Mouse (Mus musculus): Measurements from ENCODE around the gene Minos1. TPM values are rescaled to one million over a fixed set of nuclear protein-coding genes. Genes with fewer than 3 reads are reported as not detected.

The Minos1 gene
- polyA plus RNA-seq, 1 experiment from 2014 or later, result 818 TPM

GRCm38 (mm10) chr4:139120281-139120814 is 10.6 kb downstream of the Minos1 start:
- Histone ChIP-seq H3K4me3 (no peak overlapping the region), H3K4me2 (no peak overlapping the region), H3K9me3 (replicated peaks) (no peaks in the 10 kb centered on the region), H3K27me3 (no peaks in the 10 kb centered on the region), H3K36me3 (no peaks in the 10 kb centered on the region), H3K27ac (no peak overlapping the region), H3K9ac (no peak overlapping the region), H3K4me1 (replicated peaks) (peaks cover 31% of the 10 kb centered on the region)
- 74% methylated on average over 4 of the region's 4 CpGs for WGBS
- ATAC-seq (replicated peaks; ENCODE audit: insufficient number of reproducible peaks, insufficient read depth, low FRiP score, low read depth), result no peak

- Histone ChIP-seq H3K4me3 (no peak overlapping the region), H3K27me3 (no peaks in the 10 kb centered on the region), H3K9me3 (replicated peaks) (no peaks in the 10 kb centered on the region), H3K27ac (no peak overlapping the region), H3K9ac (no peak overlapping the region), H3K36me3 (no peaks in the 10 kb centered on the region), H3K4me1 (replicated peaks) (peaks cover 49% of the 10 kb centered on the region), H3K4me2 (no peak overlapping the region)
- no peak for ATAC-seq (replicated peaks; ENCODE audit: insufficient number of reproducible peaks, insufficient read depth, low FRiP score, low read depth)
- 74% methylated on average over 3 of the region's 3 CpGs for WGBS
Observed at GRCm38 (mm10) chr4:139116356-139117063, 14.4 kb downstream of the Minos1 start.

- H3K27ac ChIP-seq, result no peak overlapping the region
- no peaks in the 10 kb centered on the region for H3K36me3 ChIP-seq
- H3K9ac ChIP-seq, result no peak overlapping the region
- ATAC-seq (replicated peaks; ENCODE audit: insufficient number of reproducible peaks, insufficient read depth, low FRiP score, low read depth), result no peak
- no peak overlapping the region for H3K4me2 ChIP-seq
- no peak overlapping the region for H3K4me3 ChIP-seq
- 96% methylated on average over 5 of the region's 5 CpGs for WGBS
- no peaks in the 10 kb centered on the region for H3K27me3 ChIP-seq
- H3K4me1 ChIP-seq (replicated peaks), result peaks cover 52% of the 10 kb centered on the region
- H3K9me3 ChIP-seq (replicated peaks), result no peaks in the 10 kb centered on the region
Observed at GRCm38 (mm10) chr4:139115721-139116120, 15.2 kb downstream of the Minos1 start.

GRCm38 (mm10) chr4:139112482-139112881 is 18.4 kb downstream of the Minos1 start:
- H3K36me3 ChIP-seq, result no peaks in the 10 kb centered on the region
- H3K9ac ChIP-seq, result no peak overlapping the region
- H3K4me2 ChIP-seq, result no peak overlapping the region
- H3K27ac ChIP-seq, result no peak overlapping the region
- no peaks in the 10 kb centered on the region for H3K9me3 ChIP-seq (replicated peaks)
- no peaks in the 10 kb centered on the region for H3K27me3 ChIP-seq
- 75% methylated on average over 3 of the region's 3 CpGs for WGBS
- ATAC-seq (replicated peaks; ENCODE audit: insufficient number of reproducible peaks, insufficient read depth, low FRiP score, low read depth), result no peak
- peaks cover 42% of the 10 kb centered on the region for H3K4me1 ChIP-seq (replicated peaks)
- no peak overlapping the region for H3K4me3 ChIP-seq

GRCm38 (mm10) chr4:139111421-139111820 is 19.5 kb downstream of the Minos1 start:
- no peaks in the 10 kb centered on the region for H3K36me3 ChIP-seq
- no peak overlapping the region for H3K4me2 ChIP-seq
- H3K27me3 ChIP-seq, result no peaks in the 10 kb centered on the region
- H3K9ac ChIP-seq, result no peak overlapping the region
- no peaks in the 10 kb centered on the region for H3K9me3 ChIP-seq (replicated peaks)
- no peak for ATAC-seq (replicated peaks; ENCODE audit: insufficient number of reproducible peaks, insufficient read depth, low FRiP score, low read depth)
- peak overlapping the region; percentile 43 for H3K27ac ChIP-seq
- peaks cover 35% of the 10 kb centered on the region for H3K4me1 ChIP-seq (replicated peaks)
- 31% methylated on average over 3 of the region's 3 CpGs for whole genome bisulfite sequencing
- H3K4me3 ChIP-seq, result no peak overlapping the region

GRCm38 (mm10) chr4:139110858-139111257 is 20.1 kb downstream of the Minos1 start:
- ATAC-seq (replicated peaks; ENCODE audit: insufficient number of reproducible peaks, insufficient read depth, low FRiP score, low read depth), result no peak
- Histone ChIP-seq H3K4me3 (no peak overlapping the region), H3K9me3 (replicated peaks) (no peaks in the 10 kb centered on the region), H3K4me1 (replicated peaks) (peaks cover 35% of the 10 kb centered on the region), H3K27ac (peak overlapping the region; percentile 43), H3K36me3 (no peaks in the 10 kb centered on the region), H3K27me3 (no peaks in the 10 kb centered on the region), H3K4me2 (no peak overlapping the region), H3K9ac (no peak overlapping the region)
- 44% methylated on average over 3 of the region's 3 CpGs for WGBS

- Histone ChIP-seq H3K9me3 (replicated peaks) (no peaks in the 10 kb centered on the region), H3K4me3 (no peak overlapping the region), H3K27me3 (no peaks in the 10 kb centered on the region), H3K4me1 (replicated peaks) (peaks cover 3% of the 10 kb centered on the region), H3K9ac (no peak overlapping the region), H3K27ac (no peak overlapping the region), H3K4me2 (no peak overlapping the region), H3K36me3 (peaks cover 32% of the 10 kb centered on the region)
- WGBS, result 96% methylated on average over 1 of the region's 1 CpGs
- no peak for ATAC-seq (replicated peaks; ENCODE audit: insufficient number of reproducible peaks, insufficient read depth, low FRiP score, low read depth)
Observed at GRCm38 (mm10) chr4:139105453-139105852, 25.5 kb downstream of the Minos1 start.

GRCm38 (mm10) chr4:139101546-139101945 is 29.4 kb downstream of the Minos1 start:
- 66% methylated on average over 6 of the region's 6 CpGs for WGBS
- no peak overlapping the region for H3K27ac ChIP-seq
- peaks cover 32% of the 10 kb centered on the region for H3K36me3 ChIP-seq

GRCm38 (mm10) chr4:139100326-139100725 is 30.6 kb downstream of the Minos1 start:
- WGBS, result 92% methylated on average over 8 of the region's 8 CpGs
- Histone ChIP-seq H3K36me3 (peaks cover 32% of the 10 kb centered on the region), H3K4me2 (no peak overlapping the region), H3K27ac (no peak overlapping the region), H3K4me3 (no peak overlapping the region), H3K9ac (no peak overlapping the region), H3K27me3 (no peaks in the 10 kb centered on the region), H3K9me3 (replicated peaks) (no peaks in the 10 kb centered on the region), H3K4me1 (replicated peaks) (peaks cover 12% of the 10 kb centered on the region)
- ATAC-seq (replicated peaks; ENCODE audit: insufficient number of reproducible peaks, insufficient read depth, low FRiP score, low read depth), result no peak

More at GRCm38 (mm10) chr4:139101546-139101945, 29.4 kb downstream of the Minos1 start:
- no peak for ATAC-seq (replicated peaks; ENCODE audit: insufficient number of reproducible peaks, insufficient read depth, low FRiP score, low read depth)
- Histone ChIP-seq H3K9me3 (replicated peaks) (no peaks in the 10 kb centered on the region), H3K27me3 (no peaks in the 10 kb centered on the region), H3K4me1 (replicated peaks) (peaks cover under 1% of the 10 kb centered on the region; the same call in 1 of the 2 replicates), H3K4me2 (no peak overlapping the region), H3K9ac (no peak overlapping the region), H3K4me3 (no peak overlapping the region)

- Histone ChIP-seq H3K4me3 (no peak overlapping the region), H3K4me1 (replicated peaks) (peaks cover 35% of the 10 kb centered on the region), H3K36me3 (0 out of 2 replicates have a peak, but pooled peaks cover under 1% of the 10 kb centered on the region), H3K27me3 (peaks cover 23% of the 10 kb centered on the region), H3K27ac (no peak overlapping the region), H3K9me3 (replicated peaks) (no peaks in the 10 kb centered on the region), H3K4me2 (no peak overlapping the region), H3K9ac (no peak overlapping the region)
- 31% methylated on average over 5 of the region's 5 CpGs for WGBS
- ATAC-seq (replicated peaks; ENCODE audit: insufficient number of reproducible peaks, insufficient read depth, low FRiP score, low read depth), result no peak
Observed at GRCm38 (mm10) chr4:139096201-139096600, 34.7 kb downstream of the Minos1 start.

GRCm38 (mm10) chr4:139095406-139095805 is 35.5 kb downstream of the Minos1 start:
- H3K27me3 ChIP-seq, result peaks cover 30% of the 10 kb centered on the region
- ATAC-seq (replicated peaks; ENCODE audit: insufficient number of reproducible peaks, insufficient read depth, low FRiP score, low read depth), result no peak

GRCm38 (mm10) chr4:139093196-139093530 is 37.8 kb downstream of the Minos1 start:
- Histone ChIP-seq H3K4me1 (replicated peaks) (peaks cover 45% of the 10 kb centered on the region), H3K36me3 (no peaks in the 10 kb centered on the region), H3K27ac (no peak overlapping the region), H3K9ac (peak overlapping the region; percentile 78), H3K4me2 (peak overlapping the region; percentile 100), H3K9me3 (replicated peaks) (no peaks in the 10 kb centered on the region), H3K27me3 (peaks cover 38% of the 10 kb centered on the region), H3K4me3 (peak overlapping the region; percentile 74)
- WGBS, result 30% methylated on average over 13 of the region's 13 CpGs
- no peak for ATAC-seq (replicated peaks; ENCODE audit: insufficient number of reproducible peaks, insufficient read depth, low FRiP score, low read depth)

More at GRCm38 (mm10) chr4:139095406-139095805, 35.5 kb downstream of the Minos1 start:
- H3K4me3 ChIP-seq, result no peak overlapping the region
- H3K4me1 ChIP-seq (replicated peaks), result peaks cover 35% of the 10 kb centered on the region
- peak overlapping the region; percentile 18; the same call in 1 of the 2 replicates for H3K27ac ChIP-seq
- 17% methylated on average over 1 of the region's 1 CpGs for WGBS
- H3K9ac ChIP-seq, result no peak overlapping the region
- no peaks in the 10 kb centered on the region for H3K9me3 ChIP-seq (replicated peaks)
- H3K4me2 ChIP-seq, result no peak overlapping the region
- H3K36me3 ChIP-seq, result no peaks in the 10 kb centered on the region
